12 mouse cellular contexts compared by ENCODE assay signal in genomic region chr10:71273008-71273739, GRCm38 (mm10). TPM values are rescaled to one million over a fixed set of nuclear protein-coding genes. Genes with fewer than 3 reads are reported as not detected.
A peak's percentile ranks its signal among the peaks of the same experiment; 100 is the strongest.
DNase-seq lines count a peak whose midpoint lies in the region; ATAC-seq and TF ChIP-seq lines count a peak whose summit lies in the region.
"Had no signal": no experiment of that assay in that cellular context is flagged by ENCODE, and none has a peak within 500 bp of the region (broad histone marks: within the 10 kb centered on the region; RNA-seq: fewer than 3 reads in every experiment).

No protein-coding gene starts in this region.

- H3K4me1 ChIP-seq in hindbrain, embryonic 11.5 days (replicated peaks; ENCODE audit: control insufficient read depth, insufficient read depth, low read length): no peaks in the 10 kb centered on the region
- H3K4me1 ChIP-seq in hindbrain, embryonic 10.5 days (replicated peaks): peaks cover 14% of the 10 kb centered on the region; the same call in 1 of the 2 replicates
- peaks cover 12% of the 10 kb centered on the region for H3K4me1 ChIP-seq in cortical plate, adult 2 months (ENCODE audit: control insufficient read depth, insufficient read depth, low read length)
- peaks cover 31% of the 10 kb centered on the region for H3K4me1 ChIP-seq in hindbrain, embryonic 13.5 days (replicated peaks)
- H3K4me1 ChIP-seq: megakaryocyte, embryonic 14.5 days had no signal

- H3K9ac ChIP-seq in hindbrain, embryonic 11.5 days (ENCODE audit: low read depth, low read length): no peak overlapping the region
- no peak overlapping the region for H3K9ac ChIP-seq in hindbrain, embryonic 13.5 days
- H3K9ac ChIP-seq: heart, embryonic 15.5 days; liver, embryonic 14.5 days had no signal

- TF ChIP-seq CTCF in cortical plate, adult 2 months (IDR thresholded peaks at IDR 0.05; ENCODE audit: extremely low read depth, insufficient read depth, low read length): no peak

- no peaks in the 10 kb centered on the region for H3K9me3 ChIP-seq in hindbrain, embryonic 11.5 days (ENCODE audit: control insufficient read depth, low read length)
- H3K9me3 ChIP-seq in hindbrain, embryonic 10.5 days: no peaks in the 10 kb centered on the region
- no peaks in the 10 kb centered on the region for H3K9me3 ChIP-seq in hindbrain, embryonic 13.5 days
- H3K9me3 ChIP-seq: heart, embryonic 15.5 days; megakaryocyte, embryonic 14.5 days had no signal

- ATAC-seq in hindbrain, embryonic 11.5 days (ENCODE audit: low FRiP score): 0 out of 2 replicates have a peak, but pooled peaks have one; percentile 49
- ATAC-seq in hindbrain, embryonic 13.5 days (ENCODE audit: low FRiP score): 0 out of 2 replicates have a peak, but pooled peaks have one; percentile 38
- no peak for ATAC-seq in inflammation-experienced regulatory T-cells, adult 6 months
- no peak for ATAC-seq in monocyte, adult 5-6 weeks (replicated peaks; ENCODE audit: insufficient number of reproducible peaks, low FRiP score, low TSS enrichment, poor library complexity, severe bottlenecking)

- no peak for TF ChIP-seq POLR2A in cortical plate, adult 2 months (IDR thresholded peaks at IDR 0.05; ENCODE audit: extremely low read depth, insufficient read depth, low read length)

- 63% methylated on average over 9 of the region's 9 CpGs for WGBS in hindbrain, embryonic 11.5 days
- 65% methylated on average over 9 of the region's 9 CpGs for WGBS in hindbrain, embryonic 10.5 days
- 37% methylated on average over 9 of the region's 9 CpGs for WGBS in hindbrain, embryonic 13.5 days

- H3K4me2 ChIP-seq in hindbrain, embryonic 11.5 days (replicated peaks; ENCODE audit: low read depth, low read length): no peak overlapping the region
- no peak overlapping the region for H3K4me2 ChIP-seq in hindbrain, embryonic 13.5 days
- H3K4me2 ChIP-seq: heart, embryonic 15.5 days had no signal

- no peak for DNase-seq in hindbrain, embryonic 11.5 days (ENCODE audit: low spot score)
- no peak for DNase-seq in hindbrain, embryonic 10.5 days (ENCODE audit: low spot score)
- DNase-seq in mesoderm, embryonic 11.5 days (ENCODE audit: low read depth, low spot score): peak; percentile 31
- DNase-seq in kidney, adult 11 months: no peak

- H3K36me3 ChIP-seq in hindbrain, embryonic 11.5 days (ENCODE audit: control insufficient read depth, insufficient read depth, low read length): no peaks in the 10 kb centered on the region
- H3K36me3 ChIP-seq in hindbrain, embryonic 10.5 days: peaks cover 19% of the 10 kb centered on the region
- no peaks in the 10 kb centered on the region; the same call in 1 of the 2 replicates for H3K36me3 ChIP-seq in hindbrain, embryonic 13.5 days
- H3K36me3 ChIP-seq: heart, embryonic 15.5 days had no signal

- H3K4me3 ChIP-seq in hindbrain, embryonic 11.5 days (ENCODE audit: low read depth, low read length): no peak overlapping the region
- H3K4me3 ChIP-seq in hindbrain, embryonic 10.5 days: no peak overlapping the region
- H3K4me3 ChIP-seq in cortical plate, adult 2 months (ENCODE audit: insufficient read depth, low read length): no peak overlapping the region
- H3K4me3 ChIP-seq in hindbrain, embryonic 13.5 days: no peak overlapping the region
- H3K4me3 ChIP-seq: heart, embryonic 15.5 days; megakaryocyte, embryonic 14.5 days had no signal

- no peaks in the 10 kb centered on the region for H3K27me3 ChIP-seq in hindbrain, embryonic 11.5 days (ENCODE audit: control insufficient read depth, insufficient read depth, low read length)
- H3K27me3 ChIP-seq in hindbrain, embryonic 10.5 days (ENCODE audit: insufficient read depth, poor library complexity, severe bottlenecking): no peaks in the 10 kb centered on the region
- no peaks in the 10 kb centered on the region for H3K27me3 ChIP-seq in hindbrain, embryonic 13.5 days
- H3K27me3 ChIP-seq: heart, embryonic 15.5 days; megakaryocyte, embryonic 14.5 days had no signal

- no peak overlapping the region for H3K27ac ChIP-seq in hindbrain, embryonic 11.5 days (ENCODE audit: low read depth, low read length)
- no peak overlapping the region for H3K27ac ChIP-seq in hindbrain, embryonic 10.5 days
- H3K27ac ChIP-seq in cortical plate, adult 2 months (ENCODE audit: insufficient read depth, low read length): peak overlapping the region; percentile 21; the same call in 1 of the 2 replicates
- peak overlapping the region; percentile 44 for H3K27ac ChIP-seq in hindbrain, embryonic 13.5 days
- H3K27ac ChIP-seq: heart, embryonic 15.5 days; kidney, postnatal 0 days; liver, embryonic 14.5 days had no signal

RNA-seq across cellular contexts. Expression of gene Ube2d1, which starts 11.9 kb away (rescaled TPM):
- polyA plus RNA-seq in hindbrain, embryonic 11.5 days (2014; fragmentation: Nextera tagmentation; extraction: Ambion mirVana): 192 and 221 TPM in 2 replicates
- polyA plus RNA-seq in hindbrain, embryonic 10.5 days (2016; fragmentation: Nextera tagmentation; extraction: Ambion mirVana): 115 and 147 TPM in 2 replicates
- polyA plus RNA-seq in cortical plate, adult 2 months (2012; rRNA removed): 104 TPM in 2 replicates
- polyA plus RNA-seq in hindbrain, embryonic 13.5 days (2015; fragmentation: Nextera tagmentation; extraction: Ambion mirVana): 182 and 186 TPM in 2 replicates
- 10 to 100 TPM; 17.3 to 22.4 (median 21.3) TPM for polyA plus RNA-seq in inflammation-experienced regulatory T-cells, adult 6 months (2017; shearing (Covaris generic))
- total RNA-seq in monocyte, adult 5-6 weeks (2017): 19.4 to 37.4 TPM (median 31.1 TPM) in 3 replicates

RNA-seq across cellular contexts. Expression of gene Tfam, which starts 35.1 kb away (rescaled TPM):
- polyA plus RNA-seq in hindbrain, embryonic 11.5 days (2014; fragmentation: Nextera tagmentation; extraction: Ambion mirVana): 93.9 and 101 TPM in 2 replicates
- 66.9 and 78.3 TPM in 2 replicates for polyA plus RNA-seq in hindbrain, embryonic 10.5 days (2016; fragmentation: Nextera tagmentation; extraction: Ambion mirVana)
- polyA plus RNA-seq in cortical plate, adult 2 months (2012; rRNA removed): 19.4 and 20.0 TPM in 2 replicates
- 56.1 and 56.5 TPM in 2 replicates for polyA plus RNA-seq in hindbrain, embryonic 13.5 days (2015; fragmentation: Nextera tagmentation; extraction: Ambion mirVana)
- 100 to 1,000 TPM in 1 of 3 experiments, 10 to 100 TPM in 2; 92.5 to 100 (median 93.8) TPM for polyA plus RNA-seq in inflammation-experienced regulatory T-cells, adult 6 months (2017; shearing (Covaris generic))
- 75.9 to 134 TPM (median 89.0 TPM) in 3 replicates for total RNA-seq in monocyte, adult 5-6 weeks (2017)

Comparison
In these comparisons a context has a peak if more than half of its experiments do, and no peak if none do; other contexts are left out.
1. H3K27ac ChIP-seq: peak in cortical plate, adult 2 months (single experiment) and hindbrain, embryonic 13.5 days (single experiment); none in hindbrain, embryonic 11.5 days (single experiment) and hindbrain, embryonic 10.5 days (single experiment).
2. ATAC-seq: peak in hindbrain, embryonic 11.5 days (single experiment) and hindbrain, embryonic 13.5 days (single experiment); none in inflammation-experienced regulatory T-cells, adult 6 months (single experiment) and monocyte, adult 5-6 weeks (single experiment).